ENCODE assay signal across 33 mouse cellular contexts in genomic region chr3:102748686-102749085, GRCm38 (mm10). TPM values are rescaled to one million over a fixed set of nuclear protein-coding genes. Genes with fewer than 3 reads are reported as not detected.
DNase-seq lines count a peak whose midpoint lies in the region; ATAC-seq and TF ChIP-seq lines count a peak whose summit lies in the region.
"Had no signal": no experiment of that assay in that cellular context is flagged by ENCODE, and none has a peak within 500 bp of the region (broad histone marks: within the 10 kb centered on the region; RNA-seq: fewer than 3 reads in every experiment).

No protein-coding gene starts in this region.

- no peak overlapping the region for H3K4me2 ChIP-seq in lung, postnatal 0 days (replicated peaks; ENCODE audit: low read depth, low read length)
- H3K4me2 ChIP-seq: embryonic facial prominence, embryonic 15.5 days; forebrain, embryonic 13.5 days; intestine, embryonic 15.5 days; limb, embryonic 13.5 days; liver, embryonic 13.5 days had no signal

- H3K4me1 ChIP-seq in heart, embryonic 10.5 days: peaks cover 39% of the 10 kb centered on the region
- peaks cover 16% of the 10 kb centered on the region for H3K4me1 ChIP-seq in lung, postnatal 0 days (ENCODE audit: insufficient read depth, low read depth, low read length)

- 85% methylated on average over 5 of the region's 5 CpGs for WGBS in heart, embryonic 10.5 days
- 88% methylated on average over 5 of the region's 5 CpGs for WGBS in lung, postnatal 0 days

- H3K9ac ChIP-seq in lung, postnatal 0 days (replicated peaks; ENCODE audit: low read depth): no peak overlapping the region
- H3K9ac ChIP-seq: embryonic facial prominence, embryonic 15.5 days; forebrain, embryonic 13.5 days; intestine, embryonic 15.5 days; limb, embryonic 13.5 days; liver, embryonic 13.5 days had no signal

- no peak for TF ChIP-seq CTCF in lung, postnatal 0 days (IDR thresholded peaks at IDR 0.05)

- H3K27me3 ChIP-seq in heart, embryonic 10.5 days (ENCODE audit: insufficient read depth, poor library complexity, severe bottlenecking): no peaks in the 10 kb centered on the region
- H3K27me3 ChIP-seq in lung, postnatal 0 days (replicated peaks; ENCODE audit: insufficient read depth, low read length): no peaks in the 10 kb centered on the region
- H3K27me3 ChIP-seq: embryonic facial prominence, embryonic 15.5 days; forebrain, embryonic 13.5 days; intestine, embryonic 15.5 days; limb, embryonic 13.5 days; liver, embryonic 13.5 days had no signal

- H3K4me3 ChIP-seq in heart, embryonic 10.5 days: no peak overlapping the region
- no peak overlapping the region for H3K4me3 ChIP-seq in lung, postnatal 0 days (ENCODE audit: low read depth, low read length)
- H3K4me3 ChIP-seq: embryonic facial prominence, embryonic 10.5 days; embryonic facial prominence, embryonic 15.5 days; forebrain, embryonic 13.5 days; intestine, embryonic 15.5 days; limb, embryonic 13.5 days; liver, embryonic 13.5 days; midbrain, embryonic 10.5 days had no signal

- H3K9me3 ChIP-seq in heart, embryonic 10.5 days: no peaks in the 10 kb centered on the region
- no peaks in the 10 kb centered on the region for H3K9me3 ChIP-seq in lung, postnatal 0 days (ENCODE audit: low read length)
- H3K9me3 ChIP-seq: embryonic facial prominence, embryonic 10.5 days; embryonic facial prominence, embryonic 15.5 days; forebrain, embryonic 13.5 days; intestine, embryonic 15.5 days; limb, embryonic 13.5 days; liver, embryonic 13.5 days; midbrain, embryonic 10.5 days had no signal

- peaks cover 46% of the 10 kb centered on the region for H3K36me3 ChIP-seq in heart, embryonic 10.5 days
- no peaks in the 10 kb centered on the region for H3K36me3 ChIP-seq in lung, postnatal 0 days (ENCODE audit: insufficient read depth, low read length)
- H3K36me3 ChIP-seq: embryonic facial prominence, embryonic 15.5 days; intestine, embryonic 15.5 days; liver, embryonic 13.5 days had no signal

- no peak for TF ChIP-seq EP300 in lung, postnatal 0 days (IDR thresholded peaks at IDR 0.05)

- ATAC-seq in lung, postnatal 0 days: no peak
- ATAC-seq in megakaryocyte progenitor cell, adult 5-6 weeks (replicated peaks; ENCODE audit: poor library complexity): peak; percentile 39
- ATAC-seq: activated CD4-positive, CD25-positive, alpha-beta regulatory T cell, adult 4 months; forebrain, embryonic 13.5 days; hindbrain, embryonic 16.5 days; intestine, embryonic 15.5 days had no signal

- no peak overlapping the region for H3K27ac ChIP-seq in heart, embryonic 10.5 days
- peak overlapping the region; percentile 38; the same call in 1 of the 2 replicates for H3K27ac ChIP-seq in lung, postnatal 0 days (ENCODE audit: low read length)
- H3K27ac ChIP-seq: embryonic facial prominence, embryonic 10.5 days; embryonic facial prominence, embryonic 15.5 days; forebrain, embryonic 13.5 days; intestine, embryonic 15.5 days; kidney, postnatal 0 days; limb, embryonic 13.5 days; liver, embryonic 13.5 days; midbrain, embryonic 10.5 days had no signal

- peak; percentile 91 for DNase-seq in heart, adult 11 months
- DNase-seq in heart, embryonic 10.5 days (ENCODE audit: low spot score): no peak
- no peak for DNase-seq in lung, postnatal 0 days (ENCODE audit: low spot score)
- DNase-seq in lung, postnatal 4 days: no peak
- peak; percentile 17 for DNase-seq in NIH3T3 (ENCODE audit: low read depth)
- DNase-seq in gastrocnemius, postnatal 4 days (ENCODE audit: low spot score in 2 of 2): no peak
- DNase-seq: adrenal gland, adult 8-10 months; cerebellum, adult 2 months; cerebellum, postnatal 14 days; gastrocnemius, postnatal 10 days; heart, adult 18-20 months; heart, postnatal 14 days; kidney, adult 2 months; liver, embryonic 13.5 days; lung, adult 18-20 months; lung, postnatal 10 days; thymus, postnatal 4 days had no signal

RNA-seq across cellular contexts. Expression of gene Tspan2, which starts 14.4 kb away (rescaled TPM):
- 24.6 and 39.1 TPM in 2 replicates for polyA plus RNA-seq in heart, embryonic 10.5 days (2016; fragmentation: Nextera tagmentation; extraction: Ambion mirVana)
- polyA plus RNA-seq in lung, postnatal 0 days (2015; fragmentation: Nextera tagmentation; extraction: Ambion mirVana): 72.7 and 86.9 TPM in 2 replicates
- 45.7 and 54.5 TPM in 2 replicates for total RNA-seq in megakaryocyte progenitor cell, adult 5-6 weeks (2015)
- 17.8 and 22.1 TPM in 2 replicates for total RNA-seq in megakaryocyte progenitor cell, adult 5-6 weeks (2017)
- total RNA-seq in gastrocnemius, postnatal 4 days (2021): 10 to 100 TPM; 21.7 to 23.2 TPM

RNA-seq across cellular contexts. Expression of gene Tshb, which starts 33.8 kb away (rescaled TPM):
- polyA plus RNA-seq in heart, embryonic 10.5 days (2016; fragmentation: Nextera tagmentation; extraction: Ambion mirVana): 0.10 TPM in 2 replicates
- polyA plus RNA-seq in lung, postnatal 0 days (2015; fragmentation: Nextera tagmentation; extraction: Ambion mirVana): 8.8 and 9.0 TPM in 2 replicates
- not detected in 2 replicates for total RNA-seq in megakaryocyte progenitor cell, adult 5-6 weeks (2015)
- total RNA-seq in megakaryocyte progenitor cell, adult 5-6 weeks (2017): not detected in 2 replicates
- not detected for total RNA-seq in gastrocnemius, postnatal 4 days (2021)
- total RNA-seq: adrenal gland, adult 8-10 months; adrenal gland, postnatal 4 days; gastrocnemius, postnatal 10 days; heart, adult 18-20 months; heart, postnatal 14 days; layer of hippocampus, postnatal 10 days; left cerebral cortex, adult 18-20 months; left cerebral cortex, postnatal 14 days; monocyte, adult 5-6 weeks had no signal
- polyA plus RNA-seq: kidney, adult 2 months; large intestine, adult 2 months had no signal

Comparison
In these comparisons a context has a peak if more than half of its experiments do, and no peak if none do; other contexts are left out.
1. DNase-seq: peak in heart, adult 11 months (single experiment) and NIH3T3 (single experiment); none in heart, embryonic 10.5 days (single experiment), lung, postnatal 0 days (single experiment), lung, postnatal 4 days (0 of 2) and gastrocnemius, postnatal 4 days (0 of 2).